Mouse (Mus musculus) megakaryocyte, embryonic 14.5 days (primary cell): Measurements from ENCODE around the gene Cnrip1. TPM values are rescaled to one million over a fixed set of nuclear protein-coding genes. Genes with fewer than 3 reads are reported as not detected.
A peak's percentile ranks its signal among the peaks of the same experiment; 100 is the strongest.

Source experiments
- H3K27me3 ChIP-seq: replicated peaks from 2 replicates; pipeline ENCODE3; 2012; ENCODE audit warnings: inconsistent platforms
- H3K36me3 ChIP-seq: replicated peaks from 2 replicates; pipeline ENCODE3; 2012; ENCODE audit warnings: low read length, inconsistent platforms, mixed read lengths
- H3K4me1 ChIP-seq: 2 replicates; pipeline ENCODE4 v1.6.1; 2012; ENCODE audit warnings: inconsistent platforms
- H3K4me3 ChIP-seq: replicated peaks from 2 replicates; pipeline ENCODE3; 2012; ENCODE audit warnings: moderate library complexity, mild to moderate bottlenecking, inconsistent platforms
- H3K9me3 ChIP-seq: 2 replicates; pipeline ENCODE4 v1.6.1; 2012; ENCODE audit warnings: inconsistent platforms
- FLI1 ChIP-seq: IDR thresholded peaks from 2 replicates; pipeline ENCODE4 v1.6.1; 2012; ENCODE audit warnings: low read length, inconsistent platforms, mixed read lengths
- GATA1 ChIP-seq: IDR thresholded peaks from 3 replicates; pipeline ENCODE4 v1.6.1; 2012; ENCODE audit warnings: mixed read lengths, low read length, inconsistent platforms, borderline replicate concordance
- polyA plus RNA-seq: library from polyadenylated mRNA; stranded (reverse); fragments of >175 nt; gene quantifications from 2 replicates; pipeline ENCODE4 v1.2.3, GENCODE M21; 2012; ENCODE audit warnings: low replicate concordance; ENCODE audit not compliant: insufficient read depth

The Cnrip1 gene
- polyA plus RNA-seq, 1 experiment = 0.21 TPM

DNA sequence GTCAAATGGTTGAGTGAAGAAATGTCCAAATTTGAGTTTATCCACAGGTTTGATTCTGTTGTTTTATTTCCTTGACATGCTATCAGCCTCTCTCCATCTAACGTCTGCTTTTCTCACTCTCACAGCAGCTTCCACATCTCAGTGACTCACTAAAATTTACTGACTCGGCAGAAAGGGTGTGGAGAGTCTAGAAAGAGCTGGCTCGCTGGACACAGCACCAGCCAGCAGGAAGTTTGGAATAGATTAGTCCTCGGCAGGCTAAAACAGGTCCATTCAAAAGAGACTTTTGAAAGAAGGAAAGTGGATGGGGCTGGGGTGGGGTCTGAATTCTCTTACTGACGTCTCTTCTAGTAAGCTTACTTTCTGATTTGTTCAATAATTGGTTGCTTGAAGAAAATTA, 34.7 kb downstream of the Cnrip1 start:
- Histone ChIP-seq H3K4me1 (peaks cover 16% of the 10 kb centered on the region), H3K36me3 (no peaks in the 10 kb centered on the region), H3K4me3 (peak overlapping the region; percentile 7), H3K27me3 (no peaks in the 10 kb centered on the region), H3K9me3 (no peaks in the 10 kb centered on the region)
- TF ChIP-seq GATA1 (no peak), FLI1 (no peak)

DNA sequence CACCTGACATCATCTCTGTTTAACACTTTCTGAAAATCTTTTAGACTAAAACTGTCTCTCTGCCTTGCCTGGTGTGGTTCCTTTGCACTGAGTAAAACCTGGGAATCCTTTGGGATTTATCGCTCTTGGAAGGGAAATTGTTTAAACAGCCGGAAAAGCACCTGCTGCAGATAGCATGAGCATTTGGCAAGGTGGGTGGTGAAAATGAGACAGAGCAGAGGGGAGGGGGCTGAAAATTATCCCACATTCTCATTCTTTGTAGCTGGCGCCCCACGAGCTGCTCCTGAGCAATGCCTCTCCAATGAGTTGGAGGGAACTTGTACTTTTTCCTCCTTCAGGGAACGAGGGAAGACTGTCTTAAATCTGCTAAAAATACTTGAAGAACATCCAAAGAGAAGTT, 55.5 kb downstream of the Cnrip1 start:
- Histone ChIP-seq H3K9me3 (peaks cover 27% of the 10 kb centered on the region), H3K4me3 (no peak overlapping the region), H3K4me1 (no peaks in the 10 kb centered on the region), H3K36me3 (no peaks in the 10 kb centered on the region), H3K27me3 (no peaks in the 10 kb centered on the region)
- TF ChIP-seq GATA1 = no peak
- no peak for TF ChIP-seq FLI1

DNA sequence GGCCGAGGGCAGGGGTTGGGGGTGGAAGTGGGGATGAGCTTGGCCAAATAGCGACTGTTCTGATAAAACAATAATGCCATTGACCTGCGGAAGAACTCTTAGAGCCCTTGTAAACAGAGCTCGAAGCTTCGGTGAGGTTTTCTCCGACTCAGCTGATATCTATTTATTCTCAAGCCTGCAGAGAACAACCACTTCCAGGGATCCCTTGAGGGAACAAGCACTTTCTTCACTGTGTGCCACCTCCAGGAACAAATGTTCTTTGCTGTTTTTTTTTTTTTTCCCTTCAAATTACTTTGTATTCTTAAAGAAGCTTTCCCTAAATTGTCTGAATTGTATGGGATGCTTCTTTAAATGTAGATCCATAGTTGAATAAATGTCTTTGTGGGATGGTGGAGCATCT, 56.0 kb downstream of the Cnrip1 start:
- Histone ChIP-seq H3K9me3 (peaks cover 27% of the 10 kb centered on the region), H3K27me3 (no peaks in the 10 kb centered on the region), H3K4me1 (no peaks in the 10 kb centered on the region), H3K4me3 (no peak overlapping the region), H3K36me3 (no peaks in the 10 kb centered on the region)
- TF ChIP-seq FLI1 (no peak), GATA1 (no peak)

DNA sequence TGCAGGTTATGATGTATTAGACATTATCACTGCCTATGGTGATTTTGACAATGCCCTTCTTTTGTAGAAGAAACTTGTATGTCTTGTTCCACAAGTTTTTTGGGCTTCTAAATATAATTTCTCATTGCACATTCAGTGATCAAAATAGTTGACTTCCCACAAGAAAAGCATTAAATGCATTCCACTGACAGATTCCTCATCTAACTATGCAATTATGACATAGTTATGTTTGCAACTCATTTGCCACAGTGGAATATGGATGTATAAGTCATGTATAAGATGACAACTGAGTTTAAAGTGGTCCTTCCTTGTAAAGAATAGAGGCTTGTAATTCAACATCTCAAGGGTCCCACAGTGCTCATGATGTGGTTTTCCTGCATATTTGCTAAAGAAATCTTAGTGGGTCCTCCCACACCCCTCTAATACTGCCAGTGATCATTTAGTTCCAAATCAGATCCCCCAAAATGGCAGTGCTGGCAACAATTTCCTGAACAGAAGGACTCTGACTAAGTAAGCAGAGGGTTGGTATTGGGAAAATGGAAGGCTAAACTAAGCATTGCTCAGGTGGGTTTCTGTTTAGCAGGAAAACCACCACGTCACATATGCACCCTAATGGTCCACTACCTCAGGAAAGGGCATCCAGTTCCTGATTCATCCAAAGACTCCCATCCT, 61.2 kb downstream of the Cnrip1 start:
- Histone ChIP-seq H3K9me3 (peaks cover 11% of the 10 kb centered on the region), H3K4me1 (no peaks in the 10 kb centered on the region), H3K27me3 (no peaks in the 10 kb centered on the region), H3K4me3 (no peak overlapping the region), H3K36me3 (no peaks in the 10 kb centered on the region)
- TF ChIP-seq FLI1 (no peak), GATA1 (no peak)

DNA sequence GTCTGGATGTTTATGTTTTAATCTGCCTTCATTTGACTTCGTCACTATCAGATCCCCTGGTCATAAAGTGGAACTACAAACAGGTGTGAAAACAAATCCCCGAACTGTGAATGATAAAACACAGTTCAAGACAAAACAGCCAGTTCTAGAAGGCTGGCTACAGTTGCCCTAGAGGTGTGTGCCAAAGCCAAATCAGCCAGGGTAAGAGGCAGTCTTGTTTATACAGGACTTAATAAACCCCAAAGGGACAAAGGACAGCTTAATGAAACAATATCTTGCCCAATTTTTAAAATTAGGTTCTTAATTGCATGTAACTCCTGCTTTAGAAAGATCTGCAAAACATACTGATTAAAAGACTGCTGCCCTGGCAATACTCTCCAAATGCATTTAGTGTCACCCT, 75.0 kb downstream of the Cnrip1 start:
- no peak overlapping the region for H3K4me3 ChIP-seq
- peaks cover 3% of the 10 kb centered on the region for H3K27me3 ChIP-seq
- no peaks in the 10 kb centered on the region for H3K36me3 ChIP-seq
- TF ChIP-seq FLI1 (no peak), GATA1 (no peak)
- no peaks in the 10 kb centered on the region; the same call in 1 of the 2 replicates for H3K4me1 ChIP-seq
- H3K9me3 ChIP-seq = peaks cover 7% of the 10 kb centered on the region

Other genes with a start within 250 kb of the Cnrip1 start
- not detected in 2 replicates for gene Fbxo48, start 100.2 kb upstream of the Cnrip1 start, polyA plus RNA-seq
- gene Plek, start 795 bp downstream of the Cnrip1 start, polyA plus RNA-seq = 5.5 and 36.0 TPM in 2 replicates
- 18.6 and 92.9 TPM in 2 replicates for gene Ppp3r1, start 107.7 kb downstream of the Cnrip1 start, polyA plus RNA-seq
- 2.0 TPM in 1 of 2 replicates, not detected in the other for gene Wdr92, start 130.5 kb downstream of the Cnrip1 start, polyA plus RNA-seq
- 1.1 and 21.3 TPM in 2 replicates for gene Pno1, start 160.0 kb downstream of the Cnrip1 start, polyA plus RNA-seq
- gene C1d, start 206.0 kb downstream of the Cnrip1 start, polyA plus RNA-seq = 2.2 TPM in 1 of 2 replicates, not detected in the other